Mouse (Mus musculus) ovary, postnatal 36 days (tissue): ENCODE measurements around the gene Olfr1248.
"Not testable (repeated sequence)": the region's sequence is repeated elsewhere in the genome, so short reads cannot be mapped to it uniquely, and the experiment has no call there.

Experiments
- DNase-seq: peaks from one replicate; pipeline ENCODE4 v3.0.0; 2022; ENCODE audit warnings: low spot score, mixed read lengths

Olfr1248 gene

DNA sequence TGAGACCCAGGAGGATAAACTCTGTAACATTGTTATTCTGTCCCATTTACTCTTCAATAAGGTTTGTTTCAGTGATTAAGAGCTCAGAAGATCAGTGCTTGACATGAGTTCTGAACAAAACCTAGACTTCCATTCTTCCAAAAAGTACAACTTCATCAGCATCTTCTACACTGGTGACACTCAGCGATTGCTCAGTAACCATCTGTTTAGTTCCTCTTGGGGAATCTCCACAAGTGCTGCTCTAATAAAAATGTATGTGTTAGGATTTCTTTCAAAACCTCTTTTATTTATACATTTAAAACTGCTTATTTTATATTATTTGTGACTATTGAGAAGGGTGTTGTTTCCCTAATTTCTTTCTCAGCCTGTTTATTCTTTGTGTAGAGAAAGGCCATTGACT, at the start of gene Olfr1248:
TSS of gene Olfr1248 (minus strand) at position 101 of the 400 bp plus-strand sequence.
- not testable (repeated sequence) for DNase-seq

DNA sequence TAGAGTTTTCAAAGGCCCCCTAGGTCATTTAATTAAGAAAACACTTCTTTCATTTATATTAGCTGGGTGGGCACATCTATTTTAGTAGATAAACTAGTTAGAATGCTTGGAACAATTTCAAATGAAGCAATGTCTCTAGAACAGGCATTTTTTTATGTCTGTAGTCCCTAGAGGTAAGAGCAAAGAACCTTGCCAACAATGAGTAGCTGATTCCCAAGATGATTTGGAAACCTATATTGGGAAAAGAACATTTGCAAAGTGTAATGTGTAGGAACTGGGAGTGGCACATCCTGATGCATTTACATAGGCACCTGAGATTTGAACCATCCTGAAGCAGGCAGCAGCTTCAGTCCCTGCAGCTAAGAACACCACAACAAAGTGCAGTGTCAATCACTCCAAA, 43.3 kb upstream of the Olfr1248 start, which contains the start of gene Olfr1250:
TSS of gene Olfr1250 (minus strand) at position 101 of the 400 bp plus-strand sequence.
- DNase-seq = no peak

DNA sequence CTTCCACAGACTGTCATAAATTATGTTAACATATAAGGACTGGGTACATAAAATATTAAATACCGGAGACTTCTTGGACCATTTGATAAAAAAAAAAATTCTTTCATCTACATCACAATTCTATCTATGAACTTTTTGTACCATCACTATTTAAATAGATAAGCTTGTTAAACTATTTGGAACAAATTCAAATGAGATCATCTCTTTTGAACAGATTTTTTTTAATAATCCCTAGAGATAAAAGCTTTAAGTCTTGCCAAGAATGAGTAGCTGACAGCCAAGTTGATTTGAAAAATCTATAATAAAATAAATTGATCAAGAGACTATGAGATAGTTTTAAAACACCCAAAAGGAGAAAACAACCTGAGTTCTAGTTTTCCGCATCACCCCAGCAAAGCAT, 16.8 kb upstream of the Olfr1248 start, which contains the start of gene Olfr1249:
TSS of gene Olfr1249 (minus strand) at position 101 of the 400 bp plus-strand sequence.
- no peak for DNase-seq

DNA sequence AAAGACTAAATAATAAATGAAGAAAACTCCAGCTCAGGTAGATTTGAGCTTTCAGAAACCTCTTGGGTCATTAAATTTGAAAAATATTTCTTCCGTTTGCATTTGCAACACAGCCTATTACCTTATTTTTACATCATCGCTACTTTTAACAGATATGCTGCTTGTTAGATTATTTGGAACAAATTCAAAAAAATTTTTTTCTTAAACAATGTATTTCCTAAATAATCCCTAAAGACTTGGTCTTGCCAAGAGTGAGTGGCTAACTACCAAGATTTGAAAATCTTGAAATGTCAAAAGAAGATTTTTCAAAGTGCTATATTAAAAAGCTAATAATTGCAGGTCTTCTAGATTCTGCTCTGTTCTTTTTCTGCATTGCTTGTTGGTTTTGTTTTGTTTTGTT, 4.0 kb downstream of the Olfr1248 start, which contains the start of gene Olfr1247:
TSS of gene Olfr1247 (minus strand) at position 101 of the 400 bp plus-strand sequence.
- no peak for DNase-seq

DNA sequence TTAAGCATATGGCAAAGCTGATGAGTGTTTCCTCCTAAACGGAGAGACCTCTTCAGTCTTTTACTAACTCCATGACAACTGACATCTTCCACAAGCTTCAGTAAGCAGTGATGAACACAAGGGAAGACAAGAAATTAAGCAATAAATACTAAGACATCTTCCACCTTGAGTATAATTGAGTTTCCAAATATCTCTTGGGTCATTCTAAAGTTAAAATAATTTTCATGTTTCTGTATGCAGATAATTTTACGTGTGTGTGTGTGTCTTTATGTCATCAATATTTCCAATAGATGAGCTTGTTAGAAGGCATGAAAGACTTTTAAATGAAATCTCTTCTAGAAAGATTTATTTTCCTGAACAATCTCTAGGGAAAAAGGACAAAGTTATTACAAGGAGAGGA, 25.0 kb downstream of the Olfr1248 start, which contains the start of gene Olfr1246:
TSS of gene Olfr1246 (minus strand) at position 101 of the 400 bp plus-strand sequence.
- DNase-seq = no peak

DNA sequence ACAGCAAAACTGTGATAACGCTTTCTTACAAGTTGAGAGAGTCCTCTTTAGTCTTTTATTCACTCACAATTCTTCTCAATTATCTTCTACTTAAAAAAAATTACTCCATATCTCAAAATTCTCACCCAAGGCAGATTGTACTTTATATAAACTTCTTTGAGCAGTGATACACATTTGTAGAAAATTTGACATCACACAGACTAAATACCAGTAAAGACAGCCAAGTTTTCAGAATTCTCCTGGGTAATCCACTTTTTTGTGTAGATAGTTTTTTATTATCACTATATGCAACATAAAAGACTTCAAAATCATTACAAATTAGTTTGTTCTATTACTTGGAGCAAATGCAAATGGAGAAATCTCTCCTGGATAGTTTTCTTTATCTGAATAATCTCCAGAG, 39.7 kb downstream of the Olfr1248 start, which contains the start of gene Olfr1245:
TSS of gene Olfr1245 (minus strand) at position 101 of the 400 bp plus-strand sequence.
- no peak for DNase-seq
